Mouse (Mus musculus): ENCODE data around the gene Cacng3. TPM values are rescaled to one million over a fixed set of nuclear protein-coding genes. Genes with fewer than 3 reads are reported as not detected.

Cacng3 gene
- under 1 TPM in 1 of 2 experiments, not detected in 1; 0.31 TPM for polyA plus RNA-seq (2017; shearing (Covaris generic))

GRCm38 (mm10) chr7:122670442-122670872 lies at the start of gene Cacng3:
Cacng3 (plus strand) TSS chr7:122670492.

